Mouse (Mus musculus) midbrain, postnatal 0 days (tissue): ENCODE measurements around the gene Hemk1. TPM values are rescaled to one million over a fixed set of nuclear protein-coding genes. Genes with fewer than 3 reads are reported as not detected.

ENCODE experiments used
- ATAC-seq: fragments of 200-750 bp; cut with Nextera tagmentation; 2 replicates; pipeline ENCODE4 v1.8.0; 2017; ENCODE audit warnings: moderate number of reproducible peaks, mild to moderate bottlenecking, moderate TSS enrichment, moderate library complexity; ENCODE audit not compliant: low FRiP score
- DNase-seq: peaks from one replicate; pipeline ENCODE4 v3.0.0-alpha.2; 2015; ENCODE audit warnings: low spot score
- H3K27ac ChIP-seq: fragments of 300-500 bp; sonication (generic); 2 replicates; pipeline ENCODE4 v1.5.1; 2014; ENCODE audit warnings: low read depth, mild to moderate bottlenecking, low read length, mixed read lengths
- H3K27me3 ChIP-seq: fragments of 300-500 bp; sonication (generic); 2 replicates; pipeline ENCODE4 v1.6.1; 2014; ENCODE audit warnings: low read length, control low read depth, mixed read lengths; ENCODE audit not compliant: insufficient read depth
- H3K36me3 ChIP-seq: fragments of 300-500 bp; sonication (generic); 2 replicates; pipeline ENCODE4 v1.6.1; 2014; ENCODE audit warnings: low read length, control low read depth, mixed read lengths; ENCODE audit not compliant: insufficient read depth
- H3K4me1 ChIP-seq: fragments of 300-500 bp; sonication (generic); 2 replicates; pipeline ENCODE4 v1.6.1; 2014; ENCODE audit warnings: mild to moderate bottlenecking, control low read depth, antibody characterized with exemption, low read length, mixed read lengths; ENCODE audit not compliant: insufficient read depth
- H3K4me2 ChIP-seq: fragments of 300-500 bp; sonication (generic); 2 replicates; pipeline ENCODE4 v1.6.1; 2014; ENCODE audit warnings: low read depth, mild to moderate bottlenecking, low read length, mixed read lengths; ENCODE audit not compliant: poor library complexity, severe bottlenecking
- H3K4me3 ChIP-seq: fragments of 300-500 bp; sonication (generic); 2 replicates; pipeline ENCODE4 v1.5.1; 2014; ENCODE audit warnings: low read depth, mild to moderate bottlenecking, low read length, moderate library complexity
- H3K9ac ChIP-seq: fragments of 300-500 bp; sonication (generic); replicated peaks from 2 replicates; pipeline ENCODE4 v1.6.1; 2014; ENCODE audit warnings: mild to moderate bottlenecking, low read length, moderate library complexity, mixed read lengths; ENCODE audit not compliant: poor library complexity, severe bottlenecking
- H3K9me3 ChIP-seq: fragments of 300-500 bp; sonication (generic); 2 replicates; pipeline ENCODE4 v1.6.1; 2016; ENCODE audit warnings: low read length, control low read depth
- CTCF ChIP-seq: IDR thresholded peaks from 2 replicates; pipeline ENCODE4 v1.5.1; 2016; ENCODE audit warnings: antibody characterized with exemption, mild to moderate bottlenecking
- WGBS: fragments of 180-500 bp; shearing (Covaris S2); extraction: QIAGEN DNeasy Blood & Tissue Kit; methylation state at CpG from one replicate; pipeline ENCODE4 v1.1.7; 2014; 5-methylcytosine and 5-hydroxymethylcytosine counted together
- polyA plus RNA-seq: library from polyadenylated mRNA; unstranded; fragments of >200 nt; fragmentation: Nextera tagmentation; extraction: Ambion mirVana; gene quantifications from 2 replicates; pipeline ENCODE4 v1.2.1, GENCODE M21; 2015
- total RNA-seq: library from RNA; depleted of rRNA; stranded (reverse); fragments of >200 nt; gene quantifications from 2 replicates; pipeline ENCODE4 v1.2.3, GENCODE M21; 2014; rRNA removed

Hemk1 gene
- total and polyA plus RNA-seq, 2 experiments from 2014 or later = 15.8 to 15.9 TPM

DNA sequence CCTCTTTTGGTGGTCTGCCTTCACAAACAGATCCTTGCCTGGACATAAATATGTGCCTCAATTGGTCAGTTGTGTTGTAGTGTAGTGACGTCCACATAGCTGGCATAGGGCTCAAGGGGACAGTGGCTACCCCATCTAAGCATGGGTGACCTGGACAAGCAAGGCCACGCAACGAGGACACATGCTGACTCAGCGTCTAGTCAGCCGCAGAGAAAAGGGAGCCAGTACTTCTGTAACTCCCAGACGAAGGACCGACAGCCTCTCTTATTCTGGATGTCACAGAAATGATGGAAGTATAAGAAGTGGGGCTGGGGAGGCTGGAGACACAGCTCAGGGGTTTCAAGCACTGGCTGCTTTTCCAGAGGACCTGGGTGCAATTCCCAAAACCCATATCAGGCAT is 60.5 kb downstream of the Hemk1 start:
- H3K36me3 ChIP-seq = no peaks in the 10 kb centered on the region
- no peak for DNase-seq
- H3K27me3 ChIP-seq = no peaks in the 10 kb centered on the region
- H3K27ac ChIP-seq = no peak overlapping the region
- no peaks in the 10 kb centered on the region for H3K9me3 ChIP-seq
- H3K9ac ChIP-seq = no peak overlapping the region
- TF ChIP-seq CTCF = no peak
- 86% methylated on average over 7 of the region's 7 CpGs for WGBS
- no peak for ATAC-seq
- peaks cover 3% of the 10 kb centered on the region; the same call in 1 of the 2 replicates for H3K4me1 ChIP-seq
- no peak overlapping the region for H3K4me2 ChIP-seq
- H3K4me3 ChIP-seq = no peak overlapping the region

Other genes starting within 250 kb of the Hemk1 start
- gene Dock3, start 106.4 kb downstream of the Hemk1 start, total RNA-seq = 56.3 and 58.8 TPM in 2 replicates
- gene Dock3, start 106.4 kb downstream of the Hemk1 start, polyA plus RNA-seq = 17.7 and 20.5 TPM in 2 replicates
- gene Mapkapk3, start 48.5 kb downstream of the Hemk1 start, total RNA-seq = 2.3 and 3.2 TPM in 2 replicates
- 1.3 and 2.2 TPM in 2 replicates for gene Mapkapk3, start 48.5 kb downstream of the Hemk1 start, polyA plus RNA-seq
- gene Cish, start 42.3 kb downstream of the Hemk1 start, total RNA-seq = 2.4 and 6.0 TPM in 2 replicates
- gene Cish, start 42.3 kb downstream of the Hemk1 start, polyA plus RNA-seq = 6.5 and 6.7 TPM in 2 replicates
- gene 6430571L13Rik, start 2.3 kb upstream of the Hemk1 start, total RNA-seq = 11.0 and 13.6 TPM in 2 replicates
- gene 6430571L13Rik, start 2.3 kb upstream of the Hemk1 start, polyA plus RNA-seq = 10.4 and 11.1 TPM in 2 replicates
- 138 and 191 TPM in 2 replicates for gene Cacna2d2, start 61.3 kb upstream of the Hemk1 start, total RNA-seq
- 8.4 and 9.0 TPM in 2 replicates for gene Cacna2d2, start 61.3 kb upstream of the Hemk1 start, polyA plus RNA-seq
- gene Tmem115, start 195.6 kb upstream of the Hemk1 start, total RNA-seq = 57.8 and 70.4 TPM in 2 replicates
- gene Tmem115, start 195.6 kb upstream of the Hemk1 start, polyA plus RNA-seq = 51.9 and 53.6 TPM in 2 replicates
- 39.0 and 50.8 TPM in 2 replicates for gene Cyb561d2, start 203.8 kb upstream of the Hemk1 start, total RNA-seq
- gene Cyb561d2, start 203.8 kb upstream of the Hemk1 start, polyA plus RNA-seq = 50.0 and 58.1 TPM in 2 replicates
- gene Nprl2, start 203.9 kb upstream of the Hemk1 start, total RNA-seq = 55.5 and 68.7 TPM in 2 replicates
- 60.0 and 66.5 TPM in 2 replicates for gene Nprl2, start 203.9 kb upstream of the Hemk1 start, polyA plus RNA-seq
- 3.3 and 4.2 TPM in 2 replicates for gene Zmynd10, start 208.9 kb upstream of the Hemk1 start, total RNA-seq
- 4.9 and 5.0 TPM in 2 replicates for gene Zmynd10, start 208.9 kb upstream of the Hemk1 start, polyA plus RNA-seq
- 21.1 and 25.7 TPM in 2 replicates for gene Rassf1, start 213.2 kb upstream of the Hemk1 start, total RNA-seq
- gene Rassf1, start 213.2 kb upstream of the Hemk1 start, polyA plus RNA-seq = 33.4 and 36.6 TPM in 2 replicates
- 136 and 142 TPM in 2 replicates for gene Tusc2, start 224.9 kb upstream of the Hemk1 start, total RNA-seq
- 132 and 137 TPM in 2 replicates for gene Tusc2, start 224.9 kb upstream of the Hemk1 start, polyA plus RNA-seq
- gene Hyal2, start 229.6 kb upstream of the Hemk1 start, total RNA-seq = 65.3 and 65.4 TPM in 2 replicates
- 42.7 and 47.9 TPM in 2 replicates for gene Hyal2, start 229.6 kb upstream of the Hemk1 start, polyA plus RNA-seq
- 2.4 and 3.5 TPM in 2 replicates for gene Hyal1, start 238.6 kb upstream of the Hemk1 start, total RNA-seq
- 2.5 and 2.9 TPM in 2 replicates for gene Hyal1, start 238.6 kb upstream of the Hemk1 start, polyA plus RNA-seq
- 22.7 and 35.4 TPM in 2 replicates for gene Naa80, start 240.5 kb upstream of the Hemk1 start, total RNA-seq
- gene Naa80, start 240.5 kb upstream of the Hemk1 start, polyA plus RNA-seq = 20.4 and 24.4 TPM in 2 replicates
- gene Hyal3, start 242.5 kb upstream of the Hemk1 start, total RNA-seq = 1.1 and 4.3 TPM in 2 replicates
- 1.8 and 2.2 TPM in 2 replicates for gene Hyal3, start 242.5 kb upstream of the Hemk1 start, polyA plus RNA-seq
- gene Ifrd2, start 249.3 kb upstream of the Hemk1 start, total RNA-seq = 8.4 and 8.9 TPM in 2 replicates
- gene Ifrd2, start 249.3 kb upstream of the Hemk1 start, polyA plus RNA-seq = 6.5 and 7.5 TPM in 2 replicates